Mouse (Mus musculus): ENCODE results near the gene Spg7. TPM values are rescaled to one million over a fixed set of nuclear protein-coding genes. Genes with fewer than 3 reads are reported as not detected.

The Spg7 gene
- polyA plus RNA-seq, 1 experiment, result 83.4 TPM

- peaks cover 5% of the 10 kb centered on the region for H3K79me2 ChIP-seq (ENCODE audit: control insufficient read depth, insufficient read depth)
- H3K27me3 ChIP-seq (ENCODE audit: control insufficient read depth, insufficient read depth, insufficient read length), result no peaks in the 10 kb centered on the region
- H3K4me2 ChIP-seq (ENCODE audit: low read depth), result no peak overlapping the region
- no peak overlapping the region for H3ac ChIP-seq (ENCODE audit: control insufficient read depth, insufficient read length)
- no peak overlapping the region for H3K4me3 ChIP-seq
- TF ChIP-seq CEBPB (IDR thresholded peaks at IDR 0.05; ENCODE audit: insufficient read depth, poor library complexity, severe bottlenecking), result no peak
- no peak for TF ChIP-seq MAX (IDR thresholded peaks at IDR 0.05; ENCODE audit: low read depth)
- no peak for TF ChIP-seq POLR2A (IDR thresholded peaks at IDR 0.05; ENCODE audit: insufficient read length, low read depth)
- no peak for TF ChIP-seq MYOG (IDR thresholded peaks at IDR 0.05; ENCODE audit: control insufficient read depth in 1 of 3, insufficient read depth in 1 of 3, insufficient read length in 2 of 3, low read depth in 2 of 3)
- no peak for TF ChIP-seq TCF3 (IDR thresholded peaks at IDR 0.05; ENCODE audit: insufficient read length, low read depth)
- TF ChIP-seq SRF (IDR thresholded peaks at IDR 0.05; ENCODE audit: control insufficient read depth, insufficient read length, low read depth), result no peak
- no peak for TF ChIP-seq POLR2AphosphoS2 (IDR thresholded peaks at IDR 0.05; ENCODE audit: insufficient read length, low read depth)
- no peak for TF ChIP-seq REST (IDR thresholded peaks at IDR 0.05; ENCODE audit: insufficient read depth, insufficient read length)
- TF ChIP-seq USF1 (IDR thresholded peaks at IDR 0.05; ENCODE audit: low read depth), result no peak
- TF ChIP-seq MYOD1 (IDR thresholded peaks at IDR 0.05; ENCODE audit: control insufficient read depth in 1 of 3, insufficient read length in 2 of 3, low read depth in 2 of 3), result no peak
- no peak for TF ChIP-seq E2F4 (IDR thresholded peaks at IDR 0.05; ENCODE audit: insufficient read depth)
- TF ChIP-seq TCF12 (IDR thresholded peaks at IDR 0.05; ENCODE audit: insufficient read depth, poor library complexity, severe bottlenecking), result no peak
- H3K36me3 ChIP-seq (ENCODE audit: control insufficient read depth, insufficient read depth), result peaks cover 21% of the 10 kb centered on the region
Measured at GRCm38 (mm10) chr8:123108953-123109352, 46.2 kb downstream of the Spg7 start.

- TF ChIP-seq MYOD1 (IDR thresholded peaks at IDR 0.05; ENCODE audit: control insufficient read depth in 1 of 3, insufficient read length in 2 of 3, low read depth in 2 of 3) (no peak), POLR2AphosphoS2 (IDR thresholded peaks at IDR 0.05; ENCODE audit: insufficient read length, low read depth) (no peak), POLR2A (IDR thresholded peaks at IDR 0.05; ENCODE audit: insufficient read length, low read depth) (no peak), E2F4 (IDR thresholded peaks at IDR 0.05; ENCODE audit: insufficient read depth) (no peak), TCF3 (IDR thresholded peaks at IDR 0.05; ENCODE audit: insufficient read length, low read depth) (no peak), SRF (IDR thresholded peaks at IDR 0.05; ENCODE audit: control insufficient read depth, insufficient read length, low read depth) (no peak), TCF12 (IDR thresholded peaks at IDR 0.05; ENCODE audit: insufficient read depth, poor library complexity, severe bottlenecking) (no peak), USF1 (IDR thresholded peaks at IDR 0.05; ENCODE audit: low read depth) (no peak), MYOG (IDR thresholded peaks at IDR 0.05; ENCODE audit: control insufficient read depth in 1 of 3, insufficient read depth in 1 of 3, insufficient read length in 2 of 3, low read depth in 2 of 3) (no peak), MAX (IDR thresholded peaks at IDR 0.05; ENCODE audit: low read depth) (no peak)
- peaks cover 5% of the 10 kb centered on the region for H3K36me3 ChIP-seq (ENCODE audit: control insufficient read depth, insufficient read depth)
- H3K4me2 ChIP-seq (ENCODE audit: low read depth), result no peak overlapping the region
- H3ac ChIP-seq (ENCODE audit: control insufficient read depth, insufficient read length), result no peak overlapping the region
- H3K79me2 ChIP-seq (ENCODE audit: control insufficient read depth, insufficient read depth), result no peaks in the 10 kb centered on the region
- no peaks in the 10 kb centered on the region for H3K27me3 ChIP-seq (ENCODE audit: control insufficient read depth, insufficient read depth, insufficient read length)
- no peak overlapping the region for H3K4me3 ChIP-seq
Measured at GRCm38 (mm10) chr8:123110649-123111048, 47.9 kb downstream of the Spg7 start.

- Histone ChIP-seq H3K4me2 (ENCODE audit: low read depth) (no peak overlapping the region), H3K79me2 (ENCODE audit: control insufficient read depth, insufficient read depth) (no peaks in the 10 kb centered on the region), H3K27me3 (ENCODE audit: control insufficient read depth, insufficient read depth, insufficient read length) (peaks cover 9% of the 10 kb centered on the region), H3ac (ENCODE audit: control insufficient read depth, insufficient read length) (no peak overlapping the region), H3K36me3 (ENCODE audit: control insufficient read depth, insufficient read depth) (no peaks in the 10 kb centered on the region), H3K4me3 (no peak overlapping the region)
- TF ChIP-seq CEBPB (IDR thresholded peaks at IDR 0.05; ENCODE audit: insufficient read depth, poor library complexity, severe bottlenecking) (no peak), REST (IDR thresholded peaks at IDR 0.05; ENCODE audit: insufficient read depth, insufficient read length) (no peak), POLR2AphosphoS2 (IDR thresholded peaks at IDR 0.05; ENCODE audit: insufficient read length, low read depth) (no peak), TCF12 (IDR thresholded peaks at IDR 0.05; ENCODE audit: insufficient read depth, poor library complexity, severe bottlenecking) (peak; percentile 72), SRF (IDR thresholded peaks at IDR 0.05; ENCODE audit: control insufficient read depth, insufficient read length, low read depth) (no peak), MYOD1 (IDR thresholded peaks at IDR 0.05; ENCODE audit: control insufficient read depth in 1 of 3, insufficient read length in 2 of 3, low read depth in 2 of 3) (peak; percentile 16 to 84 (median 78)), TCF3 (IDR thresholded peaks at IDR 0.05; ENCODE audit: insufficient read length, low read depth) (peak; percentile 19), USF1 (IDR thresholded peaks at IDR 0.05; ENCODE audit: low read depth) (no peak), MYOG (IDR thresholded peaks at IDR 0.05; ENCODE audit: control insufficient read depth in 1 of 3, insufficient read depth in 1 of 3, insufficient read length in 2 of 3, low read depth in 2 of 3) (peak; percentile 60 to 89 (median 73)), POLR2A (IDR thresholded peaks at IDR 0.05; ENCODE audit: insufficient read length, low read depth) (no peak), MAX (IDR thresholded peaks at IDR 0.05; ENCODE audit: low read depth) (no peak)
Measured at GRCm38 (mm10) chr8:123112892-123113291, 50.1 kb downstream of the Spg7 start.

- H3K79me2 ChIP-seq (ENCODE audit: control insufficient read depth, insufficient read depth), result no peaks in the 10 kb centered on the region
- no peak overlapping the region for H3ac ChIP-seq (ENCODE audit: control insufficient read depth, insufficient read length)
- TF ChIP-seq MYOG (IDR thresholded peaks at IDR 0.05; ENCODE audit: control insufficient read depth in 1 of 3, insufficient read depth in 1 of 3, insufficient read length in 2 of 3, low read depth in 2 of 3), result no peak
- no peak for TF ChIP-seq SRF (IDR thresholded peaks at IDR 0.05; ENCODE audit: control insufficient read depth, insufficient read length, low read depth)
- no peak for TF ChIP-seq POLR2A (IDR thresholded peaks at IDR 0.05; ENCODE audit: insufficient read length, low read depth)
- TF ChIP-seq CEBPB (IDR thresholded peaks at IDR 0.05; ENCODE audit: insufficient read depth, poor library complexity, severe bottlenecking), result no peak
- no peak for TF ChIP-seq USF1 (IDR thresholded peaks at IDR 0.05; ENCODE audit: low read depth)
- no peak for TF ChIP-seq MAX (IDR thresholded peaks at IDR 0.05; ENCODE audit: low read depth)
- no peak for TF ChIP-seq E2F4 (IDR thresholded peaks at IDR 0.05; ENCODE audit: insufficient read depth)
- no peak overlapping the region for H3K4me2 ChIP-seq (ENCODE audit: low read depth)
- no peak overlapping the region for H3K4me3 ChIP-seq
- H3K27me3 ChIP-seq (ENCODE audit: control insufficient read depth, insufficient read depth, insufficient read length), result peaks cover 12% of the 10 kb centered on the region
- no peaks in the 10 kb centered on the region for H3K36me3 ChIP-seq (ENCODE audit: control insufficient read depth, insufficient read depth)
Measured at GRCm38 (mm10) chr8:123113908-123114469, 51.2 kb downstream of the Spg7 start.

Measured in myocyte (in vitro differentiated cells).